Mouse (Mus musculus) liver, embryonic 12.5 days (tissue): ENCODE measurements around the gene Cenpl. TPM values are rescaled to one million over a fixed set of nuclear protein-coding genes. Genes with fewer than 3 reads are reported as not detected.
"Not testable (repeated sequence)": the region's sequence is repeated elsewhere in the genome, so short reads cannot be mapped to it uniquely, and the experiment has no call there.

Experiments used
- ATAC-seq: fragments of 200-750 bp; cut with Nextera tagmentation; 2 replicates; pipeline ENCODE4 v1.8.0; 2017; ENCODE audit warnings: moderate number of reproducible peaks, mild to moderate bottlenecking, moderate library complexity
- H3K27ac ChIP-seq: fragments of 300-500 bp; sonication (generic); 2 replicates; pipeline ENCODE4 v1.5.1; 2016; ENCODE audit warnings: mild to moderate bottlenecking
- H3K27me3 ChIP-seq: fragments of 300-500 bp; sonication (generic); replicated peaks from 2 replicates; pipeline ENCODE4 v1.6.1; 2016; ENCODE audit warnings: mild to moderate bottlenecking, moderate library complexity
- H3K36me3 ChIP-seq: fragments of 300-500 bp; sonication (generic); 2 replicates; pipeline ENCODE4 v1.6.1; 2016; ENCODE audit warnings: mild to moderate bottlenecking, moderate library complexity
- H3K4me1 ChIP-seq: fragments of 300-500 bp; sonication (generic); 2 replicates; pipeline ENCODE4 v1.6.1; 2016
- H3K4me2 ChIP-seq: fragments of 300-500 bp; sonication (generic); 2 replicates; pipeline ENCODE4 v1.6.1; 2016; ENCODE audit warnings: mild to moderate bottlenecking, moderate library complexity
- H3K4me3 ChIP-seq: fragments of 300-500 bp; sonication (generic); 2 replicates; pipeline ENCODE4 v1.5.1; 2016; ENCODE audit warnings: mild to moderate bottlenecking, moderate library complexity
- H3K9ac ChIP-seq: fragments of 300-500 bp; sonication (generic); 2 replicates; pipeline ENCODE4 v1.6.1; 2016; ENCODE audit warnings: mild to moderate bottlenecking, moderate library complexity
- H3K9me3 ChIP-seq: fragments of 300-500 bp; sonication (generic); replicated peaks from 2 replicates; pipeline ENCODE4 v1.6.1; 2016; ENCODE audit warnings: mild to moderate bottlenecking, moderate library complexity
- WGBS: fragments of 180-500 bp; shearing (Covaris S2); methylation state at CpG from one replicate; pipeline ENCODE4 v1.1.7; 2016; ENCODE audit not compliant: insufficient replicate concordance; 5-methylcytosine and 5-hydroxymethylcytosine counted together
- polyA plus RNA-seq: library from polyadenylated mRNA; unstranded; fragments of >200 nt; fragmentation: Nextera tagmentation; extraction: Ambion mirVana; gene quantifications from 2 replicates; pipeline ENCODE4 v1.2.1, GENCODE M21; 2016

Gene Cenpl
- 34.2 and 36.3 TPM in 2 replicates for polyA plus RNA-seq

DNA sequence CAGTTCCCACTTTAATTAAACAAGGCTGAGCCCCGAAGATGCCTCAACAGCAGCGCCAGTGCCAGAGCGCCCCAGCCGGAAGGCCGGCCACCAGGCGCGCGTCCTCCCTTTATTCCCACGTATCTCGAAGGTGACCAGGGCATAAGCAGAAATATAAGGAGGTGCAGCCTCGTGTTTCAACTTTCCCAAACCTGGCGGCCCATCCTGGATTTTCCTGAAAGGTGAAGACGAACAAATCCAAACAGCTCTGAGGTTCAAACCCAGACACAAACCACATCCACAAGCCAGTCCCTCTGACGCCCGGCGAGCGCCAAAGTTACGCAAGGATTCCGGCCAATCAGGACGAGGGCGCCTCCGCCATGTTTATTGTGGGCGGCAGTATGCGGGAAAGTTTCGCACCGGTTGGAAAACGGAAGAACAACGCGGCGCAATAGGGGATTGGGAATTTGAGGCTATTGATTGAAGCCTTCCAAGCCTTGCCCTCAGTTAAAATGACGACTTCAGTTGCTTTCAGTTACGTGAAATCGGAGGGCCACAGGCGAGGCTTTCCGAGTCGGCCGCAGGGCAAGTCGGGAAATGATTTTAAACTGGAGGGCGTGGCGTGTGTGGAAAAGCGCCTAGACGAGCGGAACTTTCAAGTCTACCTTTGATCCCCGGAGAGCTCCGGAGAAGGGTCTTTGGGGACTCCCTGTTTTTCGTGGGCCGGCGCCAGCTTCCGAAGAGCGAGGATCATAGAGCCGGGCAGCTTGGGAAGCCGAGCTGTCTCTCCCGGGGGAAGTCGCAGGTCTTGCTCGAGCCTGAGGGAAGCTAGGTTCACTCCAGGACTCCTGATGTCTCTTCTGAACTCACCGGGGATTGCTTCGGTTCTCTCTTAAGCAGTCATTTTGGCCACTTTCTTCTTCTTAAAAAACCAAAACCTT lies at the start of gene Cenpl, which contains the start of gene Dars2:
Gene Cenpl (plus strand): TSS at position 362 of the 920 bp plus-strand sequence.
Gene Dars2 (minus strand): TSS at position 307 of the 920 bp plus-strand sequence.
- Histone ChIP-seq H3K9ac (peak within 1 kb of the TSS; percentile 83), H3K9me3 (no peaks in the 10 kb centered on the region), H3K27ac (peak within 1 kb of the TSS; percentile 79), H3K27me3 (no peaks in the 10 kb centered on the region), H3K36me3 (peaks cover 30% of the 10 kb centered on the region), H3K4me2 (peak within 1 kb of the TSS; percentile 90), H3K4me3 (peak within 1 kb of the TSS; percentile 71), H3K4me1 (peaks cover 37% of the 10 kb centered on the region)
- peak; percentile 92 for ATAC-seq
- under 1% methylated on average over 57 of the region's 57 CpGs for WGBS

- Histone ChIP-seq H3K9me3 (no peaks in the 10 kb centered on the region), H3K4me3 (no peak overlapping the region), H3K4me1 (0 out of 2 replicates have a peak, but pooled peaks cover 3% of the 10 kb centered on the region), H3K4me2 (no peak overlapping the region), H3K27me3 (no peaks in the 10 kb centered on the region), H3K27ac (no peak overlapping the region), H3K36me3 (peaks cover 16% of the 10 kb centered on the region; the same call in 1 of the 2 replicates), H3K9ac (no peak overlapping the region)
- WGBS, result 76% methylated on average over 5 of the region's 5 CpGs
- no peak for ATAC-seq
Observed at GRCm38 (mm10) chr1:161025410-161026210, 44.9 kb upstream of the Cenpl start.

GRCm38 (mm10) chr1:161027196-161027595 lies 43.3 kb upstream of the Cenpl start:
- peaks cover 7% of the 10 kb centered on the region for H3K4me1 ChIP-seq
- WGBS, result 58% methylated on average over 2 of the region's 2 CpGs
- no peaks in the 10 kb centered on the region for H3K27me3 ChIP-seq
- ATAC-seq, result no peak
- H3K36me3 ChIP-seq, result peaks cover 26% of the 10 kb centered on the region; the same call in 1 of the 2 replicates
- no peaks in the 10 kb centered on the region for H3K9me3 ChIP-seq
- no peak overlapping the region for H3K4me2 ChIP-seq
- no peak overlapping the region for H3K4me3 ChIP-seq
- no peak overlapping the region for H3K9ac ChIP-seq
- no peak overlapping the region for H3K27ac ChIP-seq

DNA sequence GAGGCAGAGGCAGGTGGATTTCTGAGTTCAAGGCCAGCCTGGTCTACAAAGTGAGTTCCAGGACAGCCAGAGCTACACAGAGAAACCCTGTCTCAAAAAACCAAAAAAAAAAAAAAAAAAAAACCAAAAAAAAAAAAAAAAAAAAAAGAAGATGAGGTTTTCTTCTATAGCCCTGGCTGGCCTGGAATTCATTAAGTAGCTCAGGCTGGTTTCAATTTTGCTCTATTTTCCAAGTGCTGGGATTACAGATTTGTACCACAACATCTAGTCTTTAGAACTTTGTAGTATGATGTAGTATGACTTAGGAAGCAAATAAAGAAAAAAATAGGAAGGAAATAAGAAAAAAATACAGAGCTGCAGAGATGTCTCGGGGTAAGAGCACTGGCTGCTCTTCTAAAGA lies 42.1 kb upstream of the Cenpl start:
- H3K36me3 ChIP-seq, result peaks cover 28% of the 10 kb centered on the region; the same call in 1 of the 2 replicates
- not testable (repeated sequence) for H3K27me3 ChIP-seq, H3K4me3 ChIP-seq, H3K27ac ChIP-seq, H3K9ac ChIP-seq, H3K9me3 ChIP-seq, ATAC-seq, H3K4me2 ChIP-seq
- peaks cover 20% of the 10 kb centered on the region for H3K4me1 ChIP-seq
- 74% methylated on average over 1 of the region's 1 CpGs for WGBS

GRCm38 (mm10) chr1:161030058-161030457 lies 40.5 kb upstream of the Cenpl start:
- Histone ChIP-seq H3K9ac (no peak overlapping the region), H3K4me3 (no peak overlapping the region), H3K4me2 (no peak overlapping the region), H3K4me1 (peaks cover 28% of the 10 kb centered on the region), H3K36me3 (peaks cover 28% of the 10 kb centered on the region; the same call in 1 of the 2 replicates), H3K9me3 (no peaks in the 10 kb centered on the region), H3K27ac (no peak overlapping the region), H3K27me3 (no peaks in the 10 kb centered on the region)
- 76% methylated on average over 3 of the region's 3 CpGs for WGBS
- no peak for ATAC-seq

- Histone ChIP-seq H3K9me3 (no peaks in the 10 kb centered on the region), H3K27ac (no peak overlapping the region), H3K9ac (no peak overlapping the region), H3K36me3 (peaks cover 38% of the 10 kb centered on the region), H3K27me3 (no peaks in the 10 kb centered on the region), H3K4me3 (no peak overlapping the region), H3K4me1 (peaks cover 31% of the 10 kb centered on the region), H3K4me2 (no peak overlapping the region)
- WGBS, result 83% methylated on average over 9 of the region's 9 CpGs
- no peak for ATAC-seq
Observed at GRCm38 (mm10) chr1:161031881-161032280, 38.6 kb upstream of the Cenpl start.

DNA sequence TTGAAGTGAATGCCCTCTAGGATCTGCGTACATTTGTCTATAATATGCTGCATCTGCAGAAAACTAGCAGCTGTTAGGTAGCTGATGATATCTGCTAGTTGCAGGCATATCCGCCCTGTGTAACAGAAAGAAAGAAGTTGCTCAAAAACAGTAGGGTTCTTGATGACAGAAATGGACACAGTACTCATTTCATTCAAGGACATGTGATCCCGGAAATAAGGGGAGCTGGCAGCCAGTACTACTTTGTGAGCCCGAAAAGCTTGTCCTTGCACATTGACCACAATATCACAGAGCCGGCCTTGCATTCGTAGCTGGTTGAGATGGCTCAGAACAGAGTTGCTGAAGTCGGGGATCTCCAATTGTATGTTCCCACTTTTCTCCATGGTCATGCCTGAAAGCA lies 38.2 kb upstream of the Cenpl start:
- 78% methylated on average over 7 of the region's 7 CpGs for WGBS
- Histone ChIP-seq H3K9ac (peak overlapping the region; percentile 12; the same call in 1 of the 2 replicates), H3K27ac (0 out of 2 replicates have a peak overlapping the region, but pooled peaks have one; percentile 48), H3K9me3 (no peaks in the 10 kb centered on the region), H3K4me1 (peaks cover 33% of the 10 kb centered on the region), H3K36me3 (peaks cover 41% of the 10 kb centered on the region), H3K4me2 (no peak overlapping the region; the same call in 1 of the 2 replicates), H3K4me3 (no peak overlapping the region), H3K27me3 (no peaks in the 10 kb centered on the region)
- ATAC-seq, result no peak

- 2% methylated on average over 21 of the region's 21 CpGs for WGBS
- Histone ChIP-seq H3K9ac (peak overlapping the region; percentile 86), H3K4me2 (peak overlapping the region; percentile 88), H3K27ac (peak overlapping the region; percentile 93), H3K36me3 (peaks cover 57% of the 10 kb centered on the region), H3K4me3 (peak overlapping the region; percentile 78), H3K9me3 (no peaks in the 10 kb centered on the region), H3K27me3 (no peaks in the 10 kb centered on the region), H3K4me1 (peaks cover 43% of the 10 kb centered on the region)
- ATAC-seq, result no peak
Observed at GRCm38 (mm10) chr1:161033856-161034434, 36.6 kb upstream of the Cenpl start.

DNA sequence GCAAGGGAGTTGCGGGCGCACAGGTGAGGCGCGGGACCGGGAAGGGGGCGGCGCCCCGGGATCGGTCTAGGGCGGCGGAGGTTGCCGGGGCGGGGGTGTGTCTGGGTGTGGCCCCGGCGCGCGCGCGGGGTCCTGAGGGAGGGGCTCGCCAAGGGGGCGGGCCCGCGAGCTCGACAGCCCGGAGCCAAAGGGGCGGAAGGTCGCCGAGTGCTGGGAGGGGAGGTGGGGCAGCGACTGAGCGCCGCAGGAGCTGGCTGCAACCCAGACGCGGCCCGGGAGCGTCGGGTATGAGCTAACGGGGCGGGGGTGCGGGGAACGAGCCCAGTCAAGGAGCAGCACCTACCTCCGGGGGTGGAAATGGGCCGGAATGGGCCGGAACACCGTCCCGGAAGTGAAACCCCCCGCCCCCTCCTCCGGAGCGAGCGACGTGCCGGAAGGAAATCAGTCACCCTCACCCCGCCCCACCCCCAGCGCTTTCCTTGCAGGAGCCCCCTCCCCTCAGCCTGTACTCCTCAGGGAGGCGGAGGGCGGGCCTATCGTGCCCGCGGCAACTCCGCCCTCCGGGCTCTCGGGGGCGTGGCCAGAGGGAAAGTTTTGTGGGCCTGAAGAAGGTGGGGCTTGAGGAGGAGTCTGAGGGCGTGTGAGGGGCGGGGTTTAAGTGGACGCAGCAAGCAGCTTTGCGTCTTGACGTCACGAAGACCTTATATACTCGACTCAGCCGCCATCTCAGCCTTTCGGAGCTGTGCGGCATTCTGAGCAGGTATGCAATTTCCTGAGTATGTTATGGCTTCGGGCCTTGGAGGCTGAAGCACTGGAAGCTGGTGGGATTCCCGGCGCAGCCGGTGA lies 35.9 kb upstream of the Cenpl start, which contains the start of gene Zbtb37:
Gene Zbtb37 (minus strand): TSS at position 415 of the 846 bp plus-strand sequence.
- Histone ChIP-seq H3K27ac (peak within 1 kb of the TSS; percentile 96), H3K9ac (peak within 1 kb of the TSS; percentile 88), H3K4me3 (peak within 1 kb of the TSS; percentile 78), H3K4me1 (peaks cover 47% of the 10 kb centered on the region), H3K27me3 (no peaks in the 10 kb centered on the region), H3K4me2 (peak within 1 kb of the TSS; percentile 88), H3K36me3 (peaks cover 60% of the 10 kb centered on the region), H3K9me3 (no peaks in the 10 kb centered on the region)
- WGBS, result under 1% methylated on average over 71 of the region's 76 CpGs
- peak; percentile 81 for ATAC-seq

DNA sequence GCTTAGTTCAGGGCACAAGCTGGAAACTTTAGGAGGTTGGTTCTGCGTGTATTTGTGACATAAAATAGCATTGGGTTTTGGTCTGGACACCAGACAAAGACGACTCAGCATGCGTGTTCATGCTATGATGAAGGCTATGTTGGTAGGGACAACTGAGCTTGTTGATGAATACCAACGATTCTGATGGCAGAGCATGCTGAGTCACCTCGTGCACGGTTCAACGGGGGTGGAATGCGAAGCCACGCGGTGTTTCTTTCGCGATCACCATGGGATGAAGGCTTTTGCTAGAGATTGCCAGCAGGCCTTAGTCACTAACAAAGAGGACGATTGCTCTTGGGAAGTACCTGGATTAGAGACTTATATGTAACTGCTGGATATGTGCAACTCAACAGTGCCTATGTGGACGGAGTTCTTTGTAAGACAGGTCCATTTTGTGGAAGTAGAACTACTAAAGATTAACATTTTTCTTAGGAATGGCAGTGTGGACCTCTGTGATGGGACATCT lies 35.2 kb upstream of the Cenpl start:
- Histone ChIP-seq H3K27me3 (no peaks in the 10 kb centered on the region), H3K36me3 (peaks cover 59% of the 10 kb centered on the region), H3K4me3 (peak overlapping the region; percentile 78), H3K9me3 (no peaks in the 10 kb centered on the region), H3K4me2 (peak overlapping the region; percentile 88), H3K9ac (peak overlapping the region; percentile 88), H3K27ac (peak overlapping the region; percentile 96), H3K4me1 (peaks cover 51% of the 10 kb centered on the region)
- peak; percentile 30 for ATAC-seq
- WGBS, result under 1% methylated on average over 14 of the region's 14 CpGs
